Mouse (Mus musculus) CH12.LX (cell line): ENCODE results near the gene Klhdc4. TPM values are rescaled to one million over a fixed set of nuclear protein-coding genes. Genes with fewer than 3 reads are reported as not detected.

Experiments
- DNase-seq: peaks from one replicate; pipeline ENCODE4 v3.0.0-alpha.2; 2013; ENCODE audit errors: extremely low read depth
- H3K27ac ChIP-seq: 2 replicates; pipeline ENCODE4 v1.5.1; 2012; ENCODE audit warnings: low read depth, mild to moderate bottlenecking, control low read depth, moderate library complexity; ENCODE audit not compliant: insufficient read depth
- H3K27me3 ChIP-seq: replicated peaks from 2 replicates; pipeline ENCODE3; 2012; ENCODE audit warnings: inconsistent platforms
- H3K36me3 ChIP-seq, 2 experiments: replicated peaks in 1 of 2; 2 replicates each; pipeline versions ENCODE3 to v1.6.1; 2012; ENCODE audit warnings: inconsistent platforms in 1 of 2, low read length in 1 of 2, mild to moderate bottlenecking in 1 of 2, mixed read lengths in 1 of 2, moderate library complexity in 1 of 2; ENCODE audit not compliant: control insufficient read depth in 1 of 2, insufficient read depth in 1 of 2
- H3K4me1 ChIP-seq, 2 experiments: 2 replicates each; pipeline ENCODE4 v1.6.1; 2012; ENCODE audit warnings: inconsistent platforms in 1 of 2, moderate library complexity in 1 of 2; ENCODE audit not compliant: insufficient read depth in 2 of 2, control insufficient read depth in 1 of 2
- H3K4me2 ChIP-seq: 2 replicates; pipeline ENCODE4 v1.6.1; 2012; ENCODE audit warnings: low read depth, mild to moderate bottlenecking, control low read depth; ENCODE audit not compliant: poor library complexity, insufficient read depth, severe bottlenecking
- H3K4me3 ChIP-seq, 3 experiments: fragments of 150-350 bp in 1 of 3; sonication (generic) in 1 of 3; replicated peaks in 1 of 3; 2 replicates each; pipeline versions ENCODE3 to v1.5.1; 2011 to 2012; ENCODE audit warnings: low read depth in 2 of 3, low read length in 2 of 3, mild to moderate bottlenecking in 2 of 3, moderate library complexity in 2 of 3, control low read depth in 1 of 3, improper control_type of control experiment in 1 of 3, inconsistent platforms in 1 of 3, mixed read lengths in 1 of 3; ENCODE audit not compliant: poor library complexity in 1 of 3
- H3K79me2 ChIP-seq: replicated peaks from 2 replicates; pipeline ENCODE4 v1.6.1; 2012; ENCODE audit warnings: mild to moderate bottlenecking, moderate library complexity; ENCODE audit not compliant: control insufficient read depth, poor library complexity, insufficient read depth, severe bottlenecking; ENCODE audit errors: extremely low read depth
- H3K9ac ChIP-seq: 2 replicates; pipeline ENCODE4 v1.6.1; 2012; ENCODE audit warnings: low read depth, mild to moderate bottlenecking, control low read depth, moderate library complexity; ENCODE audit not compliant: insufficient read depth
- H3K9me3 ChIP-seq: replicated peaks from 2 replicates; pipeline ENCODE3; 2012; ENCODE audit warnings: low read length, inconsistent platforms, mixed read lengths
- BHLHE40 ChIP-seq: IDR thresholded peaks from 2 replicates; pipeline ENCODE4 v1.6.1; 2011; ENCODE audit warnings: mild to moderate bottlenecking, low read depth, low read length, improper control_type of control experiment
- CHD2 ChIP-seq: IDR thresholded peaks from 2 replicates; pipeline ENCODE4 v1.6.1; 2011; ENCODE audit warnings: low read length, improper control_type of control experiment
- CTCF ChIP-seq, 2 experiments: IDR thresholded peaks in 1 of 2; conservative IDR thresholded peaks in 1 of 2; 2 replicates each; pipeline ENCODE4 v1.5.1; 2011 to 2012; ENCODE audit warnings: low read depth in 2 of 2, low read length in 2 of 2, improper control_type of control experiment in 1 of 2, inconsistent platforms in 1 of 2, mild to moderate bottlenecking in 1 of 2, moderate library complexity in 1 of 2
- ELF1 ChIP-seq: IDR thresholded peaks from 2 replicates; pipeline ENCODE4 v1.6.1; 2014; ENCODE audit warnings: low read depth, mild to moderate bottlenecking, inconsistent platforms, low read length, improper control_type of control experiment
- EP300 ChIP-seq: IDR thresholded peaks from 2 replicates; pipeline ENCODE4 v1.6.1; 2011; ENCODE audit warnings: low read length, improper control_type of control experiment
- ETS1 ChIP-seq: conservative IDR thresholded peaks from 2 replicates; pipeline ENCODE4 v1.6.1; 2012; ENCODE audit warnings: low read depth, mild to moderate bottlenecking, inconsistent platforms, low read length, improper control_type of control experiment, moderate library complexity
- GABPA ChIP-seq: IDR thresholded peaks from 2 replicates; pipeline ENCODE4 v1.6.1; 2012; ENCODE audit warnings: low read depth, low read length, improper control_type of control experiment, inconsistent platforms; ENCODE audit not compliant: insufficient replicate concordance
- HCFC1 ChIP-seq: IDR thresholded peaks from 2 replicates; pipeline ENCODE4 v1.6.1; 2012; ENCODE audit warnings: low read depth, mild to moderate bottlenecking, inconsistent platforms, low read length, improper control_type of control experiment
- IRF4 ChIP-seq: IDR thresholded peaks from 2 replicates; pipeline ENCODE4 v1.6.1; 2014; ENCODE audit warnings: low read depth, mild to moderate bottlenecking, inconsistent platforms, low read length, improper control_type of control experiment
- JUN ChIP-seq: IDR thresholded peaks from 2 replicates; pipeline ENCODE4 v1.6.1; 2011; ENCODE audit warnings: low read depth, mild to moderate bottlenecking, low read length, improper control_type of control experiment, moderate library complexity; ENCODE audit not compliant: insufficient read depth
- KAT2A ChIP-seq: IDR thresholded peaks from 2 replicates; pipeline ENCODE4 v1.6.1; 2012; ENCODE audit warnings: low read length, improper control_type of control experiment, inconsistent platforms; ENCODE audit not compliant: insufficient replicate concordance
- MAFK ChIP-seq: IDR thresholded peaks from 2 replicates; pipeline ENCODE4 v1.6.1; 2011; ENCODE audit warnings: low read length, improper control_type of control experiment; ENCODE audit not compliant: insufficient replicate concordance
- MAX ChIP-seq: IDR thresholded peaks from 2 replicates; pipeline ENCODE4 v1.6.1; 2011; ENCODE audit warnings: low read length, improper control_type of control experiment
- MAZ ChIP-seq: IDR thresholded peaks from 2 replicates; pipeline ENCODE4 v1.6.1; 2012; ENCODE audit warnings: low read depth, mild to moderate bottlenecking, inconsistent platforms, low read length, improper control_type of control experiment, moderate library complexity
- MEF2A ChIP-seq: IDR thresholded peaks from 2 replicates; pipeline ENCODE4 v1.6.1; 2014; ENCODE audit warnings: low read depth, mild to moderate bottlenecking, inconsistent platforms, low read length, improper control_type of control experiment, borderline replicate concordance
- MXI1 ChIP-seq: IDR thresholded peaks from 2 replicates; pipeline ENCODE4 v1.6.1; 2011; ENCODE audit warnings: mild to moderate bottlenecking, low read depth, low read length, improper control_type of control experiment
- NELFE ChIP-seq: IDR thresholded peaks from 2 replicates; pipeline ENCODE4 v1.6.1; 2011; ENCODE audit warnings: low read depth, low read length, improper control_type of control experiment
- NRF1 ChIP-seq: IDR thresholded peaks from 2 replicates; pipeline ENCODE4 v1.6.1; 2014; ENCODE audit warnings: low read depth, mild to moderate bottlenecking, inconsistent platforms, low read length, improper control_type of control experiment, moderate library complexity
- POLR2A ChIP-seq: IDR thresholded peaks from 2 replicates; pipeline ENCODE4 v1.6.1; 2011; ENCODE audit warnings: low read depth, mild to moderate bottlenecking, improper control_type of control experiment, low read length
- POLR2AphosphoS2 ChIP-seq: IDR thresholded peaks from 2 replicates; pipeline ENCODE4 v1.6.1; 2011; ENCODE audit warnings: low read depth, low read length, improper control_type of control experiment
- SIN3A ChIP-seq: IDR thresholded peaks from 2 replicates; pipeline ENCODE4 v1.6.1; 2012; ENCODE audit warnings: low read length, improper control_type of control experiment, inconsistent platforms
- TBP ChIP-seq: conservative IDR thresholded peaks from 2 replicates; pipeline ENCODE4 v1.6.1; 2011; ENCODE audit warnings: low read depth, low read length, improper control_type of control experiment
- TCF12 ChIP-seq: IDR thresholded peaks from 2 replicates; pipeline ENCODE4 v1.6.1; 2014; ENCODE audit warnings: low read depth, mild to moderate bottlenecking, inconsistent platforms, low read length, improper control_type of control experiment
- USF1 ChIP-seq: IDR thresholded peaks from 2 replicates; pipeline ENCODE4 v1.6.1; 2014; ENCODE audit warnings: low read depth, mild to moderate bottlenecking, inconsistent platforms, low read length, improper control_type of control experiment
- USF2 ChIP-seq: conservative IDR thresholded peaks from 2 replicates; pipeline ENCODE4 v1.6.1; 2011; ENCODE audit warnings: low read depth, low read length, improper control_type of control experiment
- ZC3H11A ChIP-seq: IDR thresholded peaks from 2 replicates; pipeline ENCODE4 v1.6.1; 2012; ENCODE audit warnings: low read depth, mild to moderate bottlenecking, inconsistent platforms, low read length, improper control_type of control experiment
- ZKSCAN1 ChIP-seq: IDR thresholded peaks from 2 replicates; pipeline ENCODE4 v1.6.1; 2012; ENCODE audit warnings: low read depth, inconsistent platforms, low read length, improper control_type of control experiment, borderline replicate concordance
- ZNF384 ChIP-seq: IDR thresholded peaks from 2 replicates; pipeline ENCODE4 v1.6.1; 2012; ENCODE audit warnings: low read depth, low read length, improper control_type of control experiment, inconsistent platforms
- dilution Hi-C: fragments of 300-500 bp; cut with MboI; formaldehyde crosslinking; loops from 2 replicates; pipeline ENCODE4 v1.14.3; 2020; ENCODE audit warnings: low sequenced_read_pairs; ENCODE audit not compliant: extremely low pct_unique_long_range_greater_than_20kb, extremely low pct_ligation_motif_present
- in situ Hi-C: fragments of 300-500 bp; cut with MboI; formaldehyde crosslinking; loops from 3 replicates; pipeline ENCODE4 v1.14.3; 2019; ENCODE audit warnings: low sequenced_read_pairs, low pct_ligation_motif_present, low pct_unique_long_range_greater_than_20kb, mixed read lengths
- polyA plus RNA-seq: library from polyadenylated mRNA; unstranded; fragments of >175 nt; gene quantifications from 2 replicates; pipeline ENCODE4 v1.2.1, GENCODE M21; 2012; ENCODE audit warnings: low read depth; ENCODE audit not compliant: insufficient read length
- total RNA-seq, 2 experiments: library from RNA; depleted of rRNA; stranded (reverse); fragments of 300-350 nt in 1 of 2; fragments of >200 nt in 1 of 2; gene quantifications; 2 replicates each; pipeline ENCODE4 v1.2.3; 2012 to 2014

Gene Klhdc4
- total and polyA plus RNA-seq, 3 experiments, result 35.5 to 54.3 (median 51.5) TPM

DNA sequence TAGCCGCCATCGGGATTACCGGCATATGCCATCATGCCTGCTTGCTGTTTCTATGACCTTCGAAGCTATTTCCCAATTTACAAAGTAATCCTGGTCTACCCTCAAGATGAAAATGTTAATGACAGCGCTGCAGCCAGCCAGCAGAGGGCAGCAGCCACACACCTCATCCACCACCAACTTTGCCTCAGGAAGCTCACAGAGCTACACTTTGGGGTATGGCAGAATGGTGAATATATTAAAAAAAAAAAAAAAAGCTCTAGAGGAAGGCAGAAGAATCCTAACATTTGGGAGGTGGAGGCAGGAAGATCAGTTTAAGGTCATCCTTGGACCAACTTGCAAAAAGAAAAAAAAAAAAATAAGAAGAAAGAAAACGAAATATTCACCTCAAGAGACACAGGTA, 20.6 kb upstream of the Klhdc4 start (continued):
- TF ChIP-seq TBP, result no peak

DNA sequence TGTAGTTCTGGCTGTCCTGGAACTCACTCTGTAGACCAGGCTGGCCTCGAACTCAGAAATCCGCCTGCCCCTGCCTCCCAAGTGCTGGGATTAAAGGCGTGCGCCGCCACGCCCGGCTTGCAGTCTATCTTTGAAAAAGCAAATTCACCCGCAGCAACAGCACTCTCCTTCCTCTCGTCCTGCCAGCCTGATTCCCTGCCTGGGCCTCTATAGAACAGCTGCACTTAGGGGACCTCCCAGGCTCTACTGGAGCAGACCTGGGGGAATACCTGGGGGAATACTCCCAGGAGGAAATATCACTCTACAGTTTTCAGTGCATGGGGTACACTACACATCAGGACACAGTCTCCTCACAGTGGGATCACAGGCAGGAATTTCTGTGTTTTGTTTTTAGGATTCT, 19.9 kb upstream of the Klhdc4 start:
- no peak for TF ChIP-seq JUN
- peak; percentile 54 for TF ChIP-seq ZNF384
- no peak for TF ChIP-seq NRF1
- 0 out of 2 replicates have a peak, but pooled peaks have one; percentile 50 for TF ChIP-seq KAT2A
- peak; percentile 60; the same call in 1 of the 2 replicates for TF ChIP-seq EP300
- TF ChIP-seq ETS1, result peak; percentile 82
- TF ChIP-seq IRF4, result peak; percentile 39; the same call in 1 of the 2 replicates
- TF ChIP-seq BHLHE40, result peak; percentile 60
- TF ChIP-seq POLR2A, result no peak
- peak; percentile 15; the same call in 1 of the 2 replicates for TF ChIP-seq SIN3A
- TF ChIP-seq CHD2, result peak; percentile 32; the same call in 1 of the 2 replicates
- TF ChIP-seq MAX, result no peak
- 0 out of 2 replicates have a peak, but pooled peaks have one; percentile 22 for TF ChIP-seq MAZ
- TF ChIP-seq MEF2A, result peak; percentile 58
- TF ChIP-seq MXI1, result 0 out of 2 replicates have a peak, but pooled peaks have one; percentile 6
- TF ChIP-seq USF2, result no peak
- no peak for TF ChIP-seq GABPA
- peak; percentile 77 for TF ChIP-seq TCF12
- no peak for TF ChIP-seq TBP
- Histone ChIP-seq H3K79me2 (no peaks in the 10 kb centered on the region), H3K9ac (peak overlapping the region; percentile 92), H3K9me3 (no peaks in the 10 kb centered on the region), H3K36me3 (peaks cover 19 to 23% of the 10 kb centered on the region in 2 experiments), H3K4me1 (peaks cover 34 to 81% of the 10 kb centered on the region in 2 experiments), H3K27me3 (no peaks in the 10 kb centered on the region), H3K27ac (peak overlapping the region; percentile 74), H3K4me2 (no peak overlapping the region), H3K4me3 (no peak overlapping the region)
- in situ Hi-C loops (no loop called here), dilution Hi-C loops (no loop called here)
- DNase-seq, result peak; percentile 69

DNA sequence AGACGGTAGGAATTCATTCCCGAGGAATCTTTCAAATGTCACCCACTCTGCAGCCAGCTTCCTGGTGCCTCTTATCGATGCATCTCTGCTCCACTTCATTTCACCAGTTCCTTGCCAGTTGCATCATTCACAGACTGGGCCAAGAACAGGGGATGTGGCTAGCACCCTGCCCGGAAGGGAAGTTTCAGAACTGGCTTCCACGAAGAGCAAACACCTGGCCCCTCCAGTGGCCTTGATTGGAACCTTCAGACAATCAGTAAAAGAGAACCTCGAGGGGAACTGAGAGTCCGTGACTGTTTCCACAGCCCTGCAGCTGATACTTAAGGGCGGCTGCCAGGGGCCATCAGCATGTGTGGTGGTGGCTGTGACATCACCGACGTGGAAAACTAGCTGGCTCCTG, 19.1 kb upstream of the Klhdc4 start:
- H3K9ac ChIP-seq, result peak overlapping the region; percentile 92
- TF ChIP-seq USF2 (no peak), JUN (peak; percentile 46; the same call in 1 of the 2 replicates), HCFC1 (peak; percentile 50), ZKSCAN1 (no peak), NRF1 (no peak; the same call in 1 of the 2 replicates), POLR2AphosphoS2 (no peak; the same call in 1 of the 2 replicates), MAX (peak; percentile 71; the same call in 1 of the 2 replicates), ZNF384 (no peak), USF1 (no peak), MAZ (no peak; the same call in none of the 2 replicates), BHLHE40 (peak; percentile 96), CTCF (conservative IDR thresholded peaks at IDR 0.05 in 1 of 2, IDR thresholded peaks at IDR 0.05 in 1 of 2; ENCODE audit: low read depth in 2 of 2, low read length in 2 of 2) (peak in 1 of 2 experiments; percentile 28; a peak in 1 of 4 replicates), MXI1 (peak; percentile 71), TBP (no peak; the same call in 1 of the 2 replicates), MEF2A (no peak; the same call in 1 of the 2 replicates), NELFE (peak; percentile 41; the same call in 1 of the 2 replicates), ETS1 (peak; percentile 98), GABPA (no peak), MAFK (0 out of 2 replicates have a peak, but pooled peaks have one; percentile 47), TCF12 (peak; percentile 98), ZC3H11A (no peak), ELF1 (peak; percentile 75)

More for the DNA sequence above, 19.1 kb upstream of the Klhdc4 start:
- Histone ChIP-seq H3K79me2 (peaks cover 6% of the 10 kb centered on the region), H3K27ac (peak overlapping the region; percentile 98), H3K4me1 (peaks cover 32 to 80% of the 10 kb centered on the region in 2 experiments), H3K27me3 (no peaks in the 10 kb centered on the region), H3K36me3 (peaks cover 23 to 27% of the 10 kb centered on the region in 2 experiments), H3K4me3 (peak overlapping the region in 1 of 3 experiments; percentile 19), H3K9me3 (no peaks in the 10 kb centered on the region), H3K4me2 (peak overlapping the region; percentile 82)
- dilution Hi-C loops (no loop called here), in situ Hi-C loops (no loop called here)
- DNase-seq, result peak; percentile 97
